Mouse (Mus musculus) heart, adult 9 months (tissue): ENCODE data around the gene Matn4.
"Not testable (repeated sequence)": the region's sequence is repeated elsewhere in the genome, so short reads cannot be mapped to it uniquely, and the experiment has no call there.

Source experiments
- DNase-seq, 2 experiments: peaks; one replicate each; pipeline ENCODE4 v3.0.0; 2022; ENCODE audit warnings: low spot score in 2 of 2

Matn4 gene

GRCm38 (mm10) chr2:164372408-164373053, 32.4 kb downstream of the Matn4 start:
- DNase-seq, result no peak

GRCm38 (mm10) chr2:164371371-164371770, 33.6 kb downstream of the Matn4 start:
- no peak for DNase-seq

- DNase-seq, result no peak
Observed at GRCm38 (mm10) chr2:164368620-164369105, 36.3 kb downstream of the Matn4 start.

GRCm38 (mm10) chr2:164366947-164367346, 38.0 kb downstream of the Matn4 start:
- DNase-seq, result no peak

- DNase-seq, result no peak
Observed at GRCm38 (mm10) chr2:164360974-164361657, 43.8 kb downstream of the Matn4 start.

DNA sequence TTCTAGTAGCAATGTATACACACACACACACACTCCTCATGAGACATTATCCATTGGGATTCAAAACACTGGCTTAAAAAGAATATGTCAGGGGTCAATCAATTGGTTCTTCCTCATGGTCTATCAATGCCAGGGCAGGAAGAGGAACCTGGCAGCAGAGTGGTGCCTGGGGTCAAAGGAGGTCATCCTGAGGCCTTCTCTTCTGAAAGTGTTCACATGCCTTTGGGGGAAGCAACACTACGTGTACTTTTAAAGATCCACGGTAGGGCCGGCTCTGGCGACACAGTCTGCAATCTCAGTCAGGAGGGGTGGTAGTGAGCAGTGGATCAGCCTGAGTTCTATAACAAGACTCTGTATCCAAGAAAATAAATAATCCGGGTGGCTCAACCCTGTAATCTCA, 45.3 kb downstream of the Matn4 start:
- no peak for DNase-seq

DNA sequence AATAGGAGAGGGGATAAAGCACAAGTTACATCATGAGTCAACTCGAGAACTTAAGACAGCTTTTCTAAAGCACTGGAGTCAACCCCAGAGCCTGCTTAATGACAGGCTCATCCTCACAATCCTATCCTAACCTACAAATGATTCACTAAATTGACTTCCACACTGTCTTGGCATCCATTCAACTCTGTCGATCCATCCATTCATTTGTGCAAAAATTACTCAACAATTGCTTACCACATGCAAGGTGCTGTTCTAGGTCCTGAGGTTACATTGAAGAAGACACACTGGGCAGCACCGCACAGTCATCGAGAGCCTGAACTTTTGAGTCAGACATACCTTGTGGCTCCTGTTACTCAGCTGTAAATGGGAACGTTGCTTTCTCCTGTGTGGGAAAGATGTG, 45.9 kb downstream of the Matn4 start:
- no peak for DNase-seq

DNA sequence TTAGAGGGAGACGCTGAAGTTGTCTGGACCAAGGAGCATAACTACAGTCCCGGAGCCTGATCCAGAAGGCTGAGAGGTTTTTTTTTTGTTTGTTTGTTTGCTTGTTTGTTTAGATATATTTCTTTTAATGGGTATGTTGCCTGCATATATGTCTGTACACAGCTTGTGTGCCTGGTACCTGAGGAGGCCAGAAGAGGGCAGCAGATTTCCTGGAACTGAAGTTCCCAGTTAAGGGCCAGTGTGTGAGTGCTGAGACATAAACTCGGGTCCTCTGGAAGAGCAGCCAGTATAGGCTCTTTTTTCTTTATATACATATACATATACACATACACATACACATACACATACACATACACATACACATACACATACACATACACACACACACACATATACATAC, 46.6 kb downstream of the Matn4 start:
- no peak for DNase-seq

- DNase-seq, result no peak
Observed at GRCm38 (mm10) chr2:164356177-164356967, 48.6 kb downstream of the Matn4 start.

DNA sequence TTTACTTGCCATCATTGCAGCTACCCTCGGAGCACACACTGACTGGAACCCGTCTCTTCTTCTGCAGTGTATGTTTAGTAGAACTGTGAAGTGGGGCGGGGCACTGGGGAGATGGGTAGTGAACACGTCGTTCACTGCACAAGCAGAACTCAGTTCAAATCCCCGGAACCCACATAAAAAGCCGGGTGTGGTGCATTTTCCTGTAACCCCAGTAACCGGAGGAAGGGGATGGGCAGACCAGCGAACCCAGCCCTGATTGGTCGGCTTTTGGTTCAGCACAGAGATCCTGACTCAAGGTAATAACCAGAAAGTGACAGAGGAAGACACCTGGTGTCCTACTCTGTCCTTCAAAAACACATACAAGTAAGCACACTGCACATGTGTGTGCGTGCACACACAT, 51.6 kb downstream of the Matn4 start:
- no peak for DNase-seq

- DNase-seq, result no peak
Observed at GRCm38 (mm10) chr2:164352697-164353096, 52.3 kb downstream of the Matn4 start.

DNA sequence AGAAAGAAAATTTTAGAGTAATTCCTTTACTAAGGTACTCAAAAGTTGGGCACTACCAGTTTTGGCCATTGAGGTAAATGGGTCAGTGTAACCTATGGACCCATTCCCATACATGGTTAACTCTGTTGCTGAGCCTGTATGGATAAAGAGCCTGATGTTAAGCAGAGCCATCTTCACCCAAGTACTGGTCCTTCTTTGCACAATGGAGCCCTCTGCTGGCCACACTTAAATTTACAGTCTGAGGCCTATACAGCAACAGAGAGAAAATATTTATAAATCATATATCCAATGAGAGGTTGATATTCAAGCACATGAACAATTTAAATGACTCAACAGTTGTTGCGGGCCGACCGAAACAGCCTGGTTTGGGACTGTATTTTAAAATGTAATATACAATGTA, 56.0 kb downstream of the Matn4 start:
- DNase-seq, result no peak

GRCm38 (mm10) chr2:164347697-164348096, 57.3 kb downstream of the Matn4 start:
- not testable (repeated sequence) for DNase-seq

DNA sequence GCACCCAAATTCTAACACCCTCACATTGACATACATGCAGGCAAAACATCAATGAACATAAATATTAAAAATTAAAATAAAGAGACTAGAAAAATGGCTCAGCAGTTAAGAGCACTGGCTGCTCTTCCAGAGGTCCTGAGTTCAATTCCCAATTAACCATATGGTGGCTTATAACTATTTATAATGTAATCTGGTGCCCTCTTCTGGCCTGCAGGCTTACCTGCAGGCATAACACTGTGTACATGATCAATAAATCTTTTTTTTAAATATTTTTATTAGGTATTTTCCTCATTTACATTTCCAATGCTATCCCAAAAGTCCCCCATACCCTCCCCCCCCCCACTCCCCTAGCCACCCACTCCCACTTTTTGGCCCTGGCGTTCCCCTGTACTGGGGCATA, 61.2 kb downstream of the Matn4 start:
- not testable (repeated sequence) for DNase-seq
